Mouse (Mus musculus): ENCODE results near the gene 1700003E16Rik. TPM values are rescaled to one million over a fixed set of nuclear protein-coding genes. Genes with fewer than 3 reads are reported as not detected.

Gene 1700003E16Rik
- total RNA-seq, 2 experiments from 2014 or later = 0.40 to 0.53 TPM

- DNase-seq (ENCODE audit: low spot score in 2 of 2) = no peak
Observed at GRCm38 (mm10) chr6:83203320-83203719, 47.1 kb downstream of the 1700003E16Rik start.

- no peak for DNase-seq (ENCODE audit: low spot score in 2 of 2)
Observed at GRCm38 (mm10) chr6:83205851-83206250, 49.6 kb downstream of the 1700003E16Rik start.

DNA sequence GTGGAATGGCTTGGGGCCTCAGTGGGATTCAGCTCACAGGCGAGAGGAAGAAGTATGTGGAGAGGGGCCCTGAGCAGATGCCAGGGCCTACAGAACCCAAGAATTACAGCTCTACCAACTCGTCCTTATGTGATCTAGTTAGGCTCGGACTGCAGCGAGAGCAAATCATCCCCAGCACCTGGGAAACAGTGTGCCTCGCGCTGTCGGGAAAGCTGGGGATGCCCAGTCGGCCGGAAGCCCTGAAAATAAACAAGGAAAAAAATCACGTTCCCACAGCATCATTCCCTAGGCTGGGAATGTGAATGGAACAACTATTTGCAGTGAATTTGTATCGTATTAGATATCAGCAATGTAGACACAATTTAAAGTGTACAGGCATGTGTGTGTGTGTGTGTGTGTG, 50.1 kb downstream of the 1700003E16Rik start:
- DNase-seq (ENCODE audit: low spot score in 2 of 2) = no peak

DNA sequence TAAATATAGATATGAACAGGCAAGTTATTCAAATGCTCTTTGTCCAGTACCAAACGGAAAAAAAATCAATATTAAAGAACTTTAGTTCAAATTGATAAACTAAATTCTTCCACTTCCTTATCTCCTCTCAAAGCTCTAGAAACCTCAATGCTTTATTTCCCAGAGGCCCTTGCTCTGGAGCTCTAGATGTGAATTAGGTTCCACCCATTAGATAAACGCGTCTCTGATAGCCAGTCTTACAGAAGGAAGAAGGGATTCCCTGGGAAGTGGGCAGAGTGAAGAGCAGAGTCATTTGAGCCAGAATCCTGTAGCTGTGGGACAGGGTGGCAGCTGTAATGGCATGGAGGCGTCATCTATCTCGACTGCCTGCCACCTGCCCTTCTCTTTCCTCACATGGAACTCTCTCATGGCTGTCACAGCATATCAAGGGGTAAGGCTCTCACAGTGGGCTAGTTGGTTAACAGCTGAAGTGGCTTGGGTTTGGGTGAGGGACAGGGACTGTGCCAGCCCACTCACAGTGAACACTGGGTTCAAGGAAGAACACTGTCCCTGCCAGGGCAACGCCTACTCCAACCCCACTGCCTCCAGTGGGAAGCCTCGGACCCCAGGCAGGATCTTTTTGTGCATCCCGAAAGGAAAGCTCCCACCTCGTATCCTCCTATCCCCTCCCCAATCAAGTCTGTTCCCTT, 51.3 kb downstream of the 1700003E16Rik start:
- no peak for DNase-seq (ENCODE audit: low spot score in 2 of 2)

DNA sequence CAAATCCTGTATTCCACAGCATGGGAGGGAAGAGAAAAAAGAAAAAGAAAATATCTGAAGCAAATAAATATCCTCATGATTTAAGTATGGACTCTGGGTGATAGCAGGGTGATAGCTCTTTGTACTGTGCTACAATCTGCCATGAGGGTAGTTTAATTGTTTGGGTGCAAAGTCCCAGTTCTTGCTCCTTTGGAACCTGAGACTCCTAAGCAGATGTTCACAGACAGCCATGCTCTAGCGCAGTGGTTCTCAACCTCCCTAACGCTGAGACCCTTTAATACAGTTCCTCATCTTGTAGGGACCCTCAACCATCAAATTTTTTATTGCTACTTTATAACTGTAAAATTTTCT, 51.8 kb downstream of the 1700003E16Rik start:
- DNase-seq (ENCODE audit: low spot score in 2 of 2) = no peak

- no peak for DNase-seq (ENCODE audit: low spot score in 2 of 2)
Observed at GRCm38 (mm10) chr6:83210495-83210894, 54.3 kb downstream of the 1700003E16Rik start.

DNA sequence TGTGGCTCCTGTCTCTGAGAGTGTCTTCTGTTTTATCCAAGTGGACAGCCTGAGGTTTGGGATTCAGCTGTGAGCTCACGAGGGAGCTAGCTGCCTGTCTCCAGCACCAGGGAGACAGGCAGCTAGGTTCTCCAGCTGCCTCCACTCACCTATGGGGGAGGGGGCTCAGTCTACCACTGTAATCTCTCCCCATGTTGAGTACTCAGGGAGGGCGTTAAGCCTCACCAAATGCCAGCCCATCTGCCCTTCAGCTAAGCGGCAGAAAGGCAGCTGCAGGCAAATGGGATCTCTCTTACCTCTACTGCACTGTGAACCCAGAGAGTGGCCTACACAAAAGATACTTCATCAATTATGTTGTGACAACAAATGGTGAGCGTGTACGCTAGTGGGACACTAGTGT, 55.3 kb downstream of the 1700003E16Rik start:
- DNase-seq (ENCODE audit: low spot score in 2 of 2) = no peak

Other genes with a start within 250 kb of the 1700003E16Rik start
- 1 to 10 TPM; 2.0 to 3.5 TPM for gene Sema4f, start 216.6 kb upstream of the 1700003E16Rik start, total RNA-seq (2021)
- under 1 TPM in 1 of 2 experiments, not detected in 1; 0.14 TPM for gene M1ap, start 209.5 kb upstream of the 1700003E16Rik start, total RNA-seq (2021)
- 10 to 100 TPM; 16.1 to 16.2 TPM for gene Dok1, start 122.9 kb upstream of the 1700003E16Rik start, total RNA-seq (2021)
- gene Loxl3, start 122.2 kb upstream of the 1700003E16Rik start, total RNA-seq (2021) = 1 to 10 TPM; 6.2 to 9.4 TPM
- 100 to 1,000 TPM; 170 to 175 TPM for gene Aup1, start 101.9 kb upstream of the 1700003E16Rik start, total RNA-seq (2021)
- gene Htra2, start 101.1 kb upstream of the 1700003E16Rik start, total RNA-seq (2021) = 10 to 100 TPM; 63.3 to 68.5 TPM
- 1 to 10 TPM; 4.1 to 4.4 TPM for gene Dqx1, start 98.6 kb upstream of the 1700003E16Rik start, total RNA-seq (2021)
- gene Tlx2, start 86.1 kb upstream of the 1700003E16Rik start, total RNA-seq (2021) = 10 to 100 TPM; 24.0 to 30.0 TPM
- gene Pcgf1, start 78.5 kb upstream of the 1700003E16Rik start, total RNA-seq (2021) = 10 to 100 TPM; 69.2 to 79.1 TPM
- gene Lbx2, start 70.0 kb upstream of the 1700003E16Rik start, total RNA-seq (2021) = 10 to 100 TPM; 18.6 to 22.4 TPM
- gene Ccdc142, start 54.8 kb upstream of the 1700003E16Rik start, total RNA-seq (2021) = 10 to 100 TPM; 10.0 to 15.7 TPM
- gene Gm42688, start 54.8 kb upstream of the 1700003E16Rik start, total RNA-seq (2021) = 10 to 100 TPM; 10.6 to 11.4 TPM
- gene Mrpl53, start 47.4 kb upstream of the 1700003E16Rik start, total RNA-seq (2021) = 10 to 100 TPM; 77.6 to 82.6 TPM
- 10 to 100 TPM; 60.1 to 64.3 TPM for gene Mogs, start 40.9 kb upstream of the 1700003E16Rik start, total RNA-seq (2021)
- 10 to 100 TPM; 84.5 to 86.4 TPM for gene Wbp1, start 34.8 kb upstream of the 1700003E16Rik start, total RNA-seq (2021)
- gene Ino80b, start 31.0 kb upstream of the 1700003E16Rik start, total RNA-seq (2021) = 10 to 100 TPM; 29.0 to 31.7 TPM
- 10 to 100 TPM; 36.8 to 40.3 TPM for gene Rtkn, start 20.9 kb upstream of the 1700003E16Rik start, total RNA-seq (2021)
- 1 to 10 TPM; 3.5 to 3.6 TPM for gene Wdr54, start within 50 bp of the 1700003E16Rik start, total RNA-seq (2021)
- gene Dctn1, start 9.5 kb downstream of the 1700003E16Rik start, total RNA-seq (2021) = 100 to 1,000 TPM; 156 to 176 TPM
- under 1 TPM; 0.40 to 0.42 TPM for gene Slc4a5, start 63.4 kb downstream of the 1700003E16Rik start, total RNA-seq (2021)
- gene Mthfd2, start 169.5 kb downstream of the 1700003E16Rik start, total RNA-seq (2021) = 10 to 100 TPM; 18.2 to 23.8 TPM
- gene Mob1a, start 169.6 kb downstream of the 1700003E16Rik start, total RNA-seq (2021) = 10 to 100 TPM; 75.9 to 78.2 TPM
- gene Bola3, start 192.7 kb downstream of the 1700003E16Rik start, total RNA-seq (2021) = 100 to 1,000 TPM; 130 to 162 TPM